Mouse (Mus musculus) lung, embryonic 16.5 days (tissue): ENCODE data around the gene 1700018B08Rik. TPM values are rescaled to one million over a fixed set of nuclear protein-coding genes. Genes with fewer than 3 reads are reported as not detected.

Experiments
- ATAC-seq: fragments of 200-750 bp; cut with Nextera tagmentation; 2 replicates; pipeline ENCODE4 v1.8.0; 2017; ENCODE audit warnings: low read depth, mild to moderate bottlenecking, moderate library complexity
- H3K27ac ChIP-seq: fragments of 300-500 bp; sonication (generic); 2 replicates; pipeline ENCODE4 v1.5.1; 2014; ENCODE audit warnings: mild to moderate bottlenecking, control low read depth, low read length
- H3K27me3 ChIP-seq: fragments of 300-500 bp; sonication (generic); 2 replicates; pipeline ENCODE4 v1.6.1; 2014; ENCODE audit warnings: low read depth, low read length, mixed read lengths; ENCODE audit not compliant: control insufficient read depth, insufficient read depth
- H3K36me3 ChIP-seq: fragments of 300-500 bp; sonication (generic); 2 replicates; pipeline ENCODE4 v1.6.1; 2014; ENCODE audit warnings: low read length; ENCODE audit not compliant: control insufficient read depth, insufficient read depth
- H3K4me1 ChIP-seq: fragments of 300-500 bp; sonication (generic); replicated peaks from 2 replicates; pipeline ENCODE4 v1.6.1; 2014; ENCODE audit warnings: low read length, mixed read lengths; ENCODE audit not compliant: control insufficient read depth, insufficient read depth
- H3K4me2 ChIP-seq: fragments of 300-500 bp; sonication (generic); 2 replicates; pipeline ENCODE4 v1.6.1; 2014; ENCODE audit warnings: low read depth, low read length, control low read depth
- H3K4me3 ChIP-seq: fragments of 300-500 bp; sonication (generic); 2 replicates; pipeline ENCODE4 v1.5.1; 2014; ENCODE audit warnings: mild to moderate bottlenecking, low read length, control low read depth
- H3K9ac ChIP-seq: fragments of 300-500 bp; sonication (generic); 2 replicates; pipeline ENCODE4 v1.6.1; 2014; ENCODE audit warnings: low read length, control low read depth
- H3K9me3 ChIP-seq: fragments of 300-500 bp; sonication (generic); 2 replicates; pipeline ENCODE4 v1.6.1; 2016; ENCODE audit warnings: low read length; ENCODE audit not compliant: control insufficient read depth
- WGBS: fragments of 180-500 bp; shearing (Covaris S2); extraction: QIAGEN DNeasy Blood & Tissue Kit; methylation state at CpG from one replicate; pipeline ENCODE4 v1.1.7; 2014; 5-methylcytosine and 5-hydroxymethylcytosine counted together
- polyA plus RNA-seq: library from polyadenylated mRNA; unstranded; fragments of >200 nt; fragmentation: Nextera tagmentation; extraction: Ambion mirVana; gene quantifications from 2 replicates; pipeline ENCODE4 v1.2.1, GENCODE M21; 2015

Gene 1700018B08Rik
- polyA plus RNA-seq, 1 experiment from 2014 or later: not detected

- Histone ChIP-seq H3K27ac (no peak overlapping the region), H3K4me1 (no peaks in the 10 kb centered on the region), H3K27me3 (no peaks in the 10 kb centered on the region), H3K4me3 (no peak overlapping the region), H3K9me3 (no peaks in the 10 kb centered on the region), H3K36me3 (peaks cover 27% of the 10 kb centered on the region), H3K4me2 (no peak overlapping the region), H3K9ac (no peak overlapping the region)
- WGBS: 74% methylated on average over 9 of the region's 9 CpGs
- no peak for ATAC-seq
These were observed 8.4 kb upstream of the 1700018B08Rik start for GRCm38 (mm10) chr8:121552506-121552905.

- no peaks in the 10 kb centered on the region for H3K27me3 ChIP-seq
- ATAC-seq: no peak
- H3K9me3 ChIP-seq: no peaks in the 10 kb centered on the region
- no peaks in the 10 kb centered on the region for H3K4me1 ChIP-seq
- WGBS: 53% methylated on average over 24 of the region's 24 CpGs
- no peak overlapping the region for H3K4me2 ChIP-seq
- H3K36me3 ChIP-seq: peaks cover 27% of the 10 kb centered on the region
- no peak overlapping the region for H3K9ac ChIP-seq
- H3K27ac ChIP-seq: no peak overlapping the region
- no peak overlapping the region for H3K4me3 ChIP-seq
These were observed 7.2 kb upstream of the 1700018B08Rik start for GRCm38 (mm10) chr8:121551065-121551985.

- Histone ChIP-seq H3K27me3 (no peaks in the 10 kb centered on the region), H3K4me1 (no peaks in the 10 kb centered on the region), H3K36me3 (peaks cover 27% of the 10 kb centered on the region), H3K9me3 (no peaks in the 10 kb centered on the region), H3K9ac (no peak overlapping the region), H3K4me3 (no peak overlapping the region), H3K4me2 (no peak overlapping the region), H3K27ac (no peak overlapping the region)
- ATAC-seq: peak; percentile 36; the same call in 1 of the 2 replicates
- 66% methylated on average over 6 of the region's 6 CpGs for WGBS
These were observed 5.9 kb upstream of the 1700018B08Rik start for GRCm38 (mm10) chr8:121550056-121550455.

- H3K27ac ChIP-seq: no peak overlapping the region
- no peaks in the 10 kb centered on the region for H3K27me3 ChIP-seq
- peak; percentile 21 for ATAC-seq
- no peaks in the 10 kb centered on the region for H3K9me3 ChIP-seq
- 5% methylated on average over 7 of the region's 7 CpGs for WGBS
- no peaks in the 10 kb centered on the region for H3K4me1 ChIP-seq
- H3K9ac ChIP-seq: no peak overlapping the region
- H3K36me3 ChIP-seq: peaks cover 6% of the 10 kb centered on the region
- H3K4me3 ChIP-seq: no peak overlapping the region
- H3K4me2 ChIP-seq: no peak overlapping the region
These were observed 3.0 kb upstream of the 1700018B08Rik start for GRCm38 (mm10) chr8:121547132-121547531.

GRCm38 (mm10) chr8:121544936-121545335, 816 bp upstream of the 1700018B08Rik start:
- H3K9ac ChIP-seq: no peak overlapping the region
- no peaks in the 10 kb centered on the region for H3K36me3 ChIP-seq
- no peak overlapping the region for H3K4me3 ChIP-seq
- ATAC-seq: no peak
- 56% methylated on average over 11 of the region's 11 CpGs for WGBS
- H3K9me3 ChIP-seq: peaks cover 5% of the 10 kb centered on the region; the same call in 1 of the 2 replicates
- H3K27ac ChIP-seq: no peak overlapping the region
- H3K4me2 ChIP-seq: no peak overlapping the region
- no peaks in the 10 kb centered on the region for H3K4me1 ChIP-seq
- no peaks in the 10 kb centered on the region for H3K27me3 ChIP-seq

GRCm38 (mm10) chr8:121542901-121543300, 1.2 kb downstream of the 1700018B08Rik start:
- H3K4me3 ChIP-seq: no peak overlapping the region
- no peak overlapping the region for H3K27ac ChIP-seq
- H3K9me3 ChIP-seq: peaks cover 5% of the 10 kb centered on the region; the same call in 1 of the 2 replicates
- H3K9ac ChIP-seq: no peak overlapping the region
- H3K36me3 ChIP-seq: no peaks in the 10 kb centered on the region
- no peaks in the 10 kb centered on the region for H3K4me1 ChIP-seq
- no peak overlapping the region for H3K4me2 ChIP-seq
- no peaks in the 10 kb centered on the region for H3K27me3 ChIP-seq
- WGBS: 58% methylated on average over 13 of the region's 13 CpGs
- no peak for ATAC-seq

GRCm38 (mm10) chr8:121541862-121542261, 2.3 kb downstream of the 1700018B08Rik start:
- 73% methylated on average over 19 of the region's 19 CpGs for WGBS
- Histone ChIP-seq H3K4me3 (no peak overlapping the region), H3K27me3 (no peaks in the 10 kb centered on the region), H3K36me3 (no peaks in the 10 kb centered on the region), H3K27ac (no peak overlapping the region), H3K4me2 (no peak overlapping the region), H3K9ac (no peak overlapping the region), H3K9me3 (peaks cover 5% of the 10 kb centered on the region; the same call in 1 of the 2 replicates), H3K4me1 (no peaks in the 10 kb centered on the region)
- ATAC-seq: no peak

GRCm38 (mm10) chr8:121532381-121532780, 11.7 kb downstream of the 1700018B08Rik start:
- H3K4me2 ChIP-seq: no peak overlapping the region
- peaks cover 11% of the 10 kb centered on the region for H3K4me1 ChIP-seq
- H3K36me3 ChIP-seq: no peaks in the 10 kb centered on the region
- peaks cover 5% of the 10 kb centered on the region; the same call in 1 of the 2 replicates for H3K27me3 ChIP-seq
- H3K27ac ChIP-seq: no peak overlapping the region
- H3K9ac ChIP-seq: no peak overlapping the region
- no peak for ATAC-seq
- WGBS: 45% methylated on average over 5 of the region's 5 CpGs
- H3K9me3 ChIP-seq: no peaks in the 10 kb centered on the region
- H3K4me3 ChIP-seq: no peak overlapping the region

GRCm38 (mm10) chr8:121530639-121531038, 13.5 kb downstream of the 1700018B08Rik start:
- ATAC-seq: no peak
- no peak overlapping the region for H3K27ac ChIP-seq
- H3K4me1 ChIP-seq: peaks cover 17% of the 10 kb centered on the region
- WGBS: 62% methylated on average over 10 of the region's 10 CpGs
- H3K36me3 ChIP-seq: no peaks in the 10 kb centered on the region
- H3K4me3 ChIP-seq: no peak overlapping the region
- no peak overlapping the region for H3K9ac ChIP-seq
- H3K27me3 ChIP-seq: peaks cover 5% of the 10 kb centered on the region; the same call in 1 of the 2 replicates
- H3K4me2 ChIP-seq: no peak overlapping the region
- no peaks in the 10 kb centered on the region for H3K9me3 ChIP-seq
